Mouse (Mus musculus): ENCODE data around the gene Nav1. TPM values are rescaled to one million over a fixed set of nuclear protein-coding genes. Genes with fewer than 3 reads are reported as not detected.
"Not testable (repeated sequence)": the region's sequence is repeated elsewhere in the genome, so short reads cannot be mapped to it uniquely, and the experiment has no call there.

The Nav1 gene
- total RNA-seq, 2 experiments from 2014 or later, result 33.0 to 36.0 TPM

DNA sequence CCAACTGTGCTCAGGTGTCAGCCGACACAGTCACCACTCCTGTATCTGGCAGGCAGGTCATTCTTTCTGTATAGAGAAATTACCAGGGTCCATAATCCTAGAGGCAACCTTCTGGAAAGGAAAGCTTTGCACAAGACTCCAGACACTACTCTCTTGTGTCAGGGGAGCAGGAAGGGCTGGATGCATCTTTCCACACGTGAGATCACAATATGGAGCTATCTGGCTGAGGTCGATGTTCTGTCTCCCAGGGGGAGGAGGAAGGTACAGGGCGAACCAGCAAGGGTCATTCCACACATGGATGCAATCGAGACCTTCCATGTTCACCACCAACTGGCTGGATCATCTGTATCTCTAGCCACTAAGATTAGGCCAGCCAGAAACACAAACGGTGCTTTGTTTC lies 113.2 kb downstream of the Nav1 start:
- no peak for DNase-seq (ENCODE audit: low spot score in 2 of 2)

DNA sequence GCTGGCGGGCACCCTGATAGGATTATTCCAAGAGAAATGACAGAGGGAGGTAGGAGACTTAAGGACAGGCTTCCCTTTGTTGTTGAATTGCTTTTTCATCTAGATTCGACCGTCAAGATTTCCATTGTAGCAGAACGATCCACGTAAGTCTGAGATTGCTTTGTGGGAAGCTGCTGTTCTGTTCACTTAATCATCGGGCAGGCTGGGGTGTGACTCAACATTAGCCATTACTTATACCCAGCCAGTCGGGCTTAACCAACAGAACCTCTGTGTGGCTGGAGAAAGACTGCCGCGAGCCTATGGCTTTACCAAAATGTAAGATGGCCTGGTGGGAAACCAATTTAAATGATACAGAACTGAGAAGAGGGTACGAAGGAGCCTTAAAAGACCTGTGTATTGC lies 114.7 kb downstream of the Nav1 start:
- DNase-seq (ENCODE audit: low spot score in 2 of 2), result no peak

GRCm38 (mm10) chr1:135490931-135491666 lies 116.0 kb downstream of the Nav1 start:
- no peak for DNase-seq (ENCODE audit: low spot score in 2 of 2)

DNA sequence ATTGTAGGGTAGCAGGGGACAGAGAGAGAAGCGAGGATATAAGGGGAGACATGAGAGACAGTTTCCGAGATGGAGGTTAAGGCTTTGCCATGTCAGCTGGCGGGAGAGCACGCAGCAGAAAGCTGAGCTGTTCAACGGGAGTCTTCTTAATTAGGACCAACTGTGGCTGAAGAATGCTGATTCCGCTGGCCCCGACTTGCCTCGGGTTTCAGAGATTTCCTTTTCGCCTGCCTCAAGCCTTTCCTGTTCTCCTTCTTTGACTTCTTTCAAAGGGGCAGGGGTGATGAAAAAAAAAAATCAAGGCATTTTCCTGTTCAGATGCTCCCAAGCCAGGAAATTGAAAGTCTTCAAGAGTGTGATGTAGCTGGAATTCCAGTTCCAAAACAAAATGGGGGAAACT lies 118.2 kb downstream of the Nav1 start:
- no peak for DNase-seq (ENCODE audit: low spot score in 2 of 2)

DNA sequence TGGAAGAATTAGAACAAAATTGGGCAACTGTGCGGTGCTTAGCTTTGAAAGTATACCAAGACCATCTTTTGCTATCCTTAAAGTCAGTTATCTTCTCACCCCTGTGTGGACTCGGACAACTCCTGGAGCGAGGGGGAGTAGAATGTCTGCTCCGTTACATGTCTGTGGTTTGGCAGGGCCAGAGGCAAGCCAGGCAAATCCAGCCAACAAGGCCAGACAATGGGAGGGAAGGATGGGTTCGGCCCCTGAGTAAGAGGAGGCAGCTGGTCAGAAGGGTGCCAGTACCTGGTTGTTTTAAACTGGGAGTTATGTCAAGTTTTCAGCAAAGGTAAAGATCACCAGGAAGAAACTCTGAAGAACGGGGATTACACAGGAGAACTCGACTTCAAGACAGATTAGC lies 121.9 kb downstream of the Nav1 start:
- DNase-seq (ENCODE audit: low spot score in 2 of 2), result no peak

DNA sequence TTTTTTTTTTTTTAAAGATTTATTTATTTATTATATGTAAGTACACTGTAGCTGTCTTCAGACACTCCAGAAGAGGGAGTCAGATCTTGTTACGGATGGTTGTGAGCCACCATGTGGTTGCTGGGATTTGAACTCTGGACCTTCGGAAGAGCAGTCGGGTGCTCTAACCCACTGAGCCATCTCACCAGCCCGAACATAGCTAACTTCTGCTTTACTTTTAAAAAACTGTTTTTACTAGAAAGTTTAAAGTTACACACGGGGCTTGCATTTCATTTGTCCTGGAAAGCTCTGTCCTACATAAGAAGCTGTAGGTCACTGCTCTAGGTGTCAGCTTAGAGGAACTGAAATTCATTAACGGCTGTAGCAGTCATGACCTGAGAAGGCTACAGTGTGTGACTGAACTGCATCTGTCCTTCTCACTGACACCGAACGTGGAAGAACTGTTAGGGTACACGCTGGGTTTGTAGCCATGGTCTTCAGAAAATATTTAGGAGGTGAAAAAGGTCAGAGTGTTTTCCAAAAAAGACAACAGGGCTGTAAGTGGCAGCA lies 122.5 kb downstream of the Nav1 start:
- not testable (repeated sequence) for DNase-seq (ENCODE audit: low spot score in 2 of 2)

DNA sequence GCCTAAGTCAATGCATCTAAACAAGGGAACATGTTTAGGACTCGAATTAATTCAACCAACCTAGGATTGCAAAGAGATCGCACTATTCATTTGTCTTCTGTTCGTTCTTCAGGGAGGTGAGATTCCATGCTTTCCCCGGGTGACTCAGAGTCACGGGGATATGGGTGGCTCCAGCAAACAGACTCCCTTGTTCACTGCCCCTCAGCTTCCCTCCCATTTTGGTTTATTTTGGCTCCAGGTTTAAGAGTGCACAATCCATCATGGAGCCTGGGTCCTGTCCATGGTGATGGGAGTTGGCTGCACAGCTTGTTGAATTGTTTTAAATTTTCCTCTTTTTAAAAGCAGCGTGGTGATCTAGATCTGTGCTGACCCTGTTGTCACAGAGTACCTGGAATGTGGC lies 123.1 kb downstream of the Nav1 start:
- DNase-seq (ENCODE audit: low spot score in 2 of 2), result no peak

GRCm38 (mm10) chr1:135482666-135483065 lies 124.4 kb downstream of the Nav1 start:
- DNase-seq (ENCODE audit: low spot score in 2 of 2), result no peak

- DNase-seq (ENCODE audit: low spot score in 2 of 2), result no peak
These were observed 125.4 kb downstream of the Nav1 start for GRCm38 (mm10) chr1:135481656-135482055.

DNA sequence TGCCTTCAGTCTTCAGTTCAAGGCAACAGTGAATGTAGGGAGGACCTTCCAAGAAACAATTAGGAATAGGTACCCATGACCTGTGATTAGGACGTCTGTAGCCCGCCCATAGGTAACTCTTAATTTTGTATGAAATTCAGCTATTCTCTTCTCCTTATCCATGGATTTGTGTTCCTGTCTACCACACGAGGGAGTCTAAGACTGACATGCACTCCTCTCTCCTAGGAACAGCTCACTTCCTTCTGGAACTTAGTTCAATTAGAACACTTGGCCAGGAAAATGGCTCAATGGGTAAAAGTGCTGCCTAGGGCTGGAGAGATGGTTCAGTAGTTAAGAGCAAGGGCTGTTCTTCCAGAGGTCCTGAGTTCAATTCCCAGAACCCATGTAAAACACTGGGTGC lies 126.3 kb downstream of the Nav1 start:
- no peak for DNase-seq (ENCODE audit: low spot score in 2 of 2)

DNA sequence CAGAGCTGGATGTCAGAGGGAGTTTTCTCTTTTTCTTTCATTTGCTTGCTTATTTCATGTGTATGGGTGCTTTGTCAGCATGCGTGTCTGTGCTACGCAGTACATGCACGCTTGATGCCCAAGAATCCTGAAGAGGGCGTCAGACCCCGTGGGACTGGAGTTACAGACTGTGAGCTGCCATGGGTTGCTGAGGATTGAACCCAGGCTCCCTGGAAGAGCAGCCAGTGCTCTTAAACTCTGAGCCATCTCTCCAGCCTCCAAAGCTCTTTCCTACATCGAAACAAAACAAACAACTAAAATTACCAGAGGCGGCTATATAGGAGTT lies 131.6 kb downstream of the Nav1 start:
- no peak for DNase-seq (ENCODE audit: low spot score in 2 of 2)

GRCm38 (mm10) chr1:135474861-135475570 lies 132.1 kb downstream of the Nav1 start:
- no peak for DNase-seq (ENCODE audit: low spot score in 2 of 2)

- no peak for DNase-seq (ENCODE audit: low spot score in 2 of 2)
These were observed 134.6 kb downstream of the Nav1 start for GRCm38 (mm10) chr1:135472536-135472935.

GRCm38 (mm10) chr1:135471742-135472141 lies 135.4 kb downstream of the Nav1 start:
- DNase-seq (ENCODE audit: low spot score in 2 of 2), result no peak

GRCm38 (mm10) chr1:135470546-135470945 lies 136.5 kb downstream of the Nav1 start:
- no peak for DNase-seq (ENCODE audit: low spot score in 2 of 2)

DNA sequence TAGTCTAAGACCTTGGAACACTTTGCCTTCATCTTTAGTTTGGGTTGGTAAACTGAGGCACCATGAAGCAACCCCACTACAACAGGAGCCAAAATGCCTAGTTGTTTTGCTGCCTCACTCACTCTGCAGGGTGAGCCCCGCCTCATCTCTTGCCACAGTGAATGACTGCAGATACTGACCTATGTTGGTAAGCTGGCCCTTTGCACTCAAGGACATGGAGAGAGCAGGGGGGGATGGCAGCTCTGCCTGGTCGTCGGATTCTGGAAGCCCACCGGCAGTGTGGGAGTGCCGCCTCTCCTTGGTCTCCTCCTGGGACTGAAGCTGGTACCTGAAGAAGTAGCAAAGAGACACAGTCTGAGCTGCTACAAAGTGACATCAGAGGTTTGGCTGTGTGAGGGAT lies 139.6 kb downstream of the Nav1 start:
- DNase-seq (ENCODE audit: low spot score in 2 of 2), result no peak

- DNase-seq (ENCODE audit: low spot score in 2 of 2), result no peak
These were observed 140.2 kb downstream of the Nav1 start for GRCm38 (mm10) chr1:135466935-135467334.

GRCm38 (mm10) chr1:135465734-135466133 lies 141.4 kb downstream of the Nav1 start:
- no peak for DNase-seq (ENCODE audit: low spot score in 2 of 2)

DNA sequence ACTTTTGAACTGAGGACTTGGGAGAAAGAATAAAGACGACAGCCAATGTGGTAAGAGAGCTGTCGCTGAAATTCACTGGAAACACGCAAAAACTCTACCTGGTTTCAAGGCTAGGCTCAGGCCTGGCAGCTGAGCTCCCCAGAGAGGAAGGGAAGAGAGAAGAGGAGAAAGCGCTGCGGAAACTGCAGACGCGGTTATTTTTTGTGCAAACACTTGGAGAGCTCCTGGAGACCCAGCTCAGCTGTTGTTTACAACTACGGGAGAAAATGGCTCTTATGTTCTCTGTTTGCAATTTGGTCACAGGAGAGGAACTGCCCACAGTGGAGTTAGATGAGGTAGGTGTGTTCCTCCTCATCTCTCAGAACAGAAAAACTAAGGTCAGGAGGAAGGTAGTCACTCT lies 144.4 kb downstream of the Nav1 start:
- DNase-seq (ENCODE audit: low spot score in 2 of 2), result no peak

- no peak for DNase-seq (ENCODE audit: low spot score in 2 of 2)
These were observed 144.8 kb downstream of the Nav1 start for GRCm38 (mm10) chr1:135462304-135462703.

DNA sequence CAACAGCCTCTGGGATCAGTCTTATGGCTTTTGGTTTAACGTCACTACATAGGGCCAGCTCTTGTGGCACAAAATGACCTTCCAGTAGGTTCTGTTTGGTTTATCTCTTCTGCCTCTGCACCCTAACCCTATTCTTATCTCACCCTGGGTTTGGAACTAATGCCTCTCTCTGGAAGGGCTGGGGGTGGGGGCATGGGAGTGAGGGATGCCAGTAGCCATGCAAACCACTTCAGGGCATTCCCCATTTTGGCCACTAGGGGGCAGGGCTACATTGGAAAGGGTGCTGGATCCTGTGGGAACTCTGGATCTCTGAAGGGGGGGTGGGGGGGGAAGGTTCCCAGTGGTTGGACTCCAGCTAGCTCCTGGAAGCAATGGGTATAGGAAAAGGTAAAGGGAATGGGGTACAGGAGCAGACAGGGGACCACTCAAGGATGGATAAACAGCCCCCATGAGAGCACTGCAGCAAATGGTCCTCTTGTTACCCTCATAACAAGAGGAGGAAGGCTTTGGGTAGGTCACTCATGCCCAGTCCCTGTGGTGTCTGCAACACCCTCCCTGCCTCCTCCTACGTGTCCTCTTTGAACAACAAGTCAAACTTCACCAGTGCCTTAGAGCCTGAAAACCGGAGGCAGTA lies 145.9 kb downstream of the Nav1 start:
- DNase-seq (ENCODE audit: low spot score in 2 of 2), result peak; percentile 63 to 77

GRCm38 (mm10) chr1:135460521-135460920 lies 146.6 kb downstream of the Nav1 start:
- DNase-seq (ENCODE audit: low spot score in 2 of 2), result no peak

Data from gastrocnemius, postnatal 4 days (tissue).